Mouse (Mus musculus): ENCODE measurements around the gene Hectd1. TPM values are rescaled to one million over a fixed set of nuclear protein-coding genes. Genes with fewer than 3 reads are reported as not detected.

Hectd1 gene
- polyA plus RNA-seq, 1 experiment from 2014 or later: 50.8 TPM

- peak; percentile 65 for DNase-seq (ENCODE audit: low spot score)
These were observed 44.5 kb downstream of the Hectd1 start for GRCm38 (mm10) chr12:51784842-51785241.

- no peak for DNase-seq (ENCODE audit: low spot score)
These were observed 60.6 kb downstream of the Hectd1 start for GRCm38 (mm10) chr12:51768702-51769101.

DNA sequence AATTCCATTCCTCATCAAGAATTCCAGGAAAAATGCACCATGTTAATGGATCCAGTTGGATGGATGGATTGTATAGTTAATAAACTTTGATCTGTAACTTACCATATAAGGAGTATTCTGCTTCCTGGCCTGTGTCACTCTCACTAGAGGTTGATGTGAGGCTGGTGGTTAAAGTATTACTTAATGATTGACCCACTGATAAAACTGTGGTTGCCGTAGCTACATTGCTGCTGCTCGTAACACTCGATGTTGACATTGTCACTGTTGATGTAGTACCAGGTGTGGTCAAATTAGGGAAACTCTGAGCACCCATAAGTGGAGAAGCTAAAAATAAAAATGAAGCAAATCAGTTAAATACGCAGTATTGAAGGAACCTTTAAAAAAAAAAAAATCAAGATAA, 61.9 kb downstream of the Hectd1 start:
- no peak for DNase-seq (ENCODE audit: low spot score)

DNA sequence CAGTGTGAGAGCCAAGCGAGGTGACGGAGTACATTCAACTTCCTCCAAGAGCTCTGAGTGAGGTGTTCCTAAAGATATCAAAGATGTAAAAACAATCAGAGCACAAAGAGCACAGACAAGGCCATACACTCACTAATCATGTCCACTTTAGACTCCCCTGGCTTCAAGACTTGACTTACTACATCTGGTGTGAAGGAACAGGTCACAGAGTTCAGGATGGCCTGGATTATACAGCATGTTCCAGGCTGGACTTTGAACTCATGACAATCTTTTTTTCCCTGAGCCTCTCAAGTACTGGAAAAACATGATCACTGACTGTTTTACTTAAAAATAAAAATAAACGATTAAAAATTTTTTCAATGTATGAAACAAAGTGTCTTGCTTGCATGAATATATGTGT, 70.0 kb downstream of the Hectd1 start:
- no peak for DNase-seq (ENCODE audit: low spot score)

DNA sequence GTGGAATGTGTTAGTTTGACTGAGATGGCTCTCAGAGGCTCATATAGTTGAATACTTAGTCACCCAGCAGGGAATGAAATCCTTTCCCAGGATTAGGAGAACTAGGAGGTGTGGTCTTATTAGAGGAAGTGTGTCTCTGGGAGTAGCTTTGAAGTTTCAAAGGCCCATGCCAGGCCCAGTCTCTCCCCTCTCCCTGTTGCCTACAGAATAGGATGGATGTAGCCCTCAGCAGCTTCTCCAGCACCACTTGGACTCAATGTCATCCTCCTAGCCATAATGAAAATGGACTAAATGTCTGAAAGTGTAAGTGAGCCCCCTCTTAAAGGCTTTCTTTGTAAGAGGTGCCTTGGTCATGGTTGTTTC, 72.8 kb downstream of the Hectd1 start:
- DNase-seq (ENCODE audit: low spot score): no peak

DNA sequence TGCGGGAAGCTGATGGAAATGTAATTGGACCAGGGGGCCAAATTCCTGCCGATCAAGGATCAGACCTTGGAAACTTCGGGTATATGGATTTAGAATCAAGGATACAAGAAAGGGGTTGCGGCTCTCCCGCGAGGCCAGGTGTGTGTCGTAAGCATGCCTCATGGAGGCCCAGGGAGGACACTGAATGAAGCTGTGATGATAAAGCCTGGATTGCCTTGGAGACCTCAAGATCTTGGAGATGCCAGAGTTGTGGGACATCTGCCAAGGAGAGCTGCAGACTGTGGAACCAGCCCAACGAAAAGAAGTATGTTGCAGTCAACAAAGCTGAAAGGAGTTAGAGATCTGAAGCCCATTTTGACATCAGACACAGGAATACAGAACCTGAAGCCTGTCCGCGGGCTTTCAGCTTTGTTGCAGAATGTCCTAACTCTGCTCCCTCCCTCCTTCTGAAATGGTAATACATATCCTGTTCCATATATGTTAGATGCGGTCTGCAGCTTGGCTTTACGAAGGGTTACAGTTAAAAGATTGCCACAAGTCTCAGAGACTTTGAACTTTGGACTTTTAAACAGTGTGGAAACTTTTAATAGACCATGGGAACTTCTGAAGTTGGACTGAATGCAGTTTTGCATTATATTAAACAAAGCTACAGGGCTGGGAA, 73.3 kb downstream of the Hectd1 start:
- no peak for DNase-seq (ENCODE audit: low spot score)

DNA sequence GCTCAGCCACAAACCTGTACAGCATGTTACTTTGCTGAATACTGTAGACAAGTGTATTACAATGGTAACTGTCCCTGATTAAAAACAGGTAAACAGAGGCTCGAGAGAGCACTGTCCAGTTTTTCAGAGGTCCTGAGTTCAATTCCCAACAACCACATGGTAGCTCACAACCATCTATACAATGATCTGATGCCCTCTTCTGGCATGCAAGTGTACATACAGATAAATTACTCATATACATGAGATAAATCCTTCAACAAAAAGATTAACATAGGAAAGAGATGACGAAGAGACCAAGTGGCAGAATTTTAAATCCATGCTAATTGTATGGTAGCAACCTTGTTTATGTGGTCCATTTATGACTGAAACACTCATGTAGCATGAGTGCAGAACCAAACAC, 82.0 kb downstream of the Hectd1 start:
- no peak for DNase-seq (ENCODE audit: low spot score)

- DNase-seq (ENCODE audit: low spot score): no peak
These were observed 84.4 kb downstream of the Hectd1 start for GRCm38 (mm10) chr12:51744957-51745356.

DNA sequence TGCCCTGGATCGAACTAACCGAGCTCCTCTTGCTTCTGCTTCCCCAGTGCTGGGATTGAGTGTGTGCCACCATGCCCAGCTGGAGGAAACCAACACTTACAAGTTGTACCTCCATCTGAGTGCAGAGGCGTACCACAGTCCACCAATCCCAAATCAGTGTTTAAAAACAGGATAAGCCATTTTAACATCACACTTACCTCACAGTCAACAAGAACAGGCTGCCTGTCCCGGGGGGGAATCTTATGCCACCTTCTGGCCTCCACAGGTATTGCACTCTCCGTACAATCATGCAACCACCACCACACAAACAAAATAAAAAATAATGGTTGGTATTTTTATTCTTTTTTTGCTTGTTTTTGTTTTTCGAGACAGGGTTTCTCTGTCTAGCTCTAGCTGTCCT, 87.6 kb downstream of the Hectd1 start:
- DNase-seq (ENCODE audit: low spot score): peak; percentile 50

GRCm38 (mm10) chr12:51736807-51737206, 92.5 kb downstream of the Hectd1 start:
- no peak for DNase-seq (ENCODE audit: low spot score)

DNA sequence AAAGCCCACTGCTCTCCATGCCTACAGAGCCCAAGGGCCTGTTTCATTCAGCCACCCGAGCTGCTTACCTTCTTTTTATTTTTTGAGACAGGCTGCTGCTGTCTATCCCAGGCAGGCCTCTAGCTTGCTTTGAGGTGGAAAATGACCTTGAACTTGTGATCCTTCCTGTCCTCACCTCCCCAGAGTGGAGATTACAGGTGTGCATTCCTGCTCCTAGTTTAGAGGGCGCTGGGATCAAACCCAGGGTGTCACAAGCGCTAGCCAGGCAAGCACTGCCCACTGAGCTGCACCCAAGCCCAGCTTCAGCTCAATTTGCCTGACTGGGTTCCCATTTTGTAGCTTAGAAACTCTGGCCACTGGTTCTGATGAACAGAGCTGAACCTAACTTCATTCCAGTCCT, 93.0 kb downstream of the Hectd1 start:
- no peak for DNase-seq (ENCODE audit: low spot score)

DNA sequence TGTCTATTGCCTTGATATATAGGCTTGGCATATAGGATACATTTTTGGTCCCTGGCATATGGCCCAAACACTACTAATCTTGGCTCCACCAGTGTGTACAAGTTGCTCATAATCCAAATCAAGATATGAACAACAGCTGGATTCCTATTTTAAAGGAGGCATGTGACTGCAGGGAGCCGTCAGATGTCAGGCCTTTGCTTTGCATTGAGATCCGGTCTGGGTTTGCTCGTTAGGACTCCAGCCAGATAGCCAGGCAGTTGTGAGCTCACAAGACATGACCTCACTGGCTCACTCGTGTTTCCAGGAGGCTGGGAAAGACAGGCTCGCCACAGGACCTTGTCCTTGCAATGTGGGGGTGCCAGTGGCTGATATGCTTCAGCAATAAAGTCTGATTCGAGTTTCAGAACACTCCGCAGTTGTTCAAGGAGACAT, 93.5 kb downstream of the Hectd1 start:
- DNase-seq (ENCODE audit: low spot score): no peak

DNA sequence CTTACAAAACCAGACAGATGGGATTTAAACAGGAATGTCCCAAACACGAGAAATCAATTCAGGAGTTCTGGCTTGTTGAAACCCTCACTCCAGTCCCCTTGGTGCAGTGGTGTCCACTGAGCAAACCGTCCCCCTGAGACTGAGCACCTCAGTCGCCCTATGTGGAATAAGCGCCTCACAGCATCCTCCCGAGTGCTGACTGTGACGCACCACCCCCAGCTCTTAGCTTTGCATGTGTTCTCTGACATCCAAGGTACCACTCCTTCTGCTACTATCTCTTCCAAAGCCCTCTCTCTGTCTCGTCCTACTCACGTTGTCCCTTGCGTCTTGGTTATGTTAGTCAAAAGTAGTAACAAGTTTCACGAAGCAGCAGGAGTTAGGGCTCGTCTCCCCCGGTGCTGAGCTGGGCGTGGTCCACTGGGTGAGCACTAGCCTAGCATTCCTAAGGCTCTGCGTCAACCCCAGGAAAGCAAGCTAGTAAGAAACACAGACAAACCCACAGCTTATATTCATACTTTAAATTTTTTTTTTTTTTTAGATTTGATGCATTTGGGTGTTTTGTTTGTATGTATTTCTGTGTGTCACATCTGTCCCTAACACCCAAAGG, 94.6 kb downstream of the Hectd1 start:
- no peak for DNase-seq (ENCODE audit: low spot score)

GRCm38 (mm10) chr12:51729827-51730226, 99.5 kb downstream of the Hectd1 start:
- no peak for DNase-seq (ENCODE audit: low spot score)

DNA sequence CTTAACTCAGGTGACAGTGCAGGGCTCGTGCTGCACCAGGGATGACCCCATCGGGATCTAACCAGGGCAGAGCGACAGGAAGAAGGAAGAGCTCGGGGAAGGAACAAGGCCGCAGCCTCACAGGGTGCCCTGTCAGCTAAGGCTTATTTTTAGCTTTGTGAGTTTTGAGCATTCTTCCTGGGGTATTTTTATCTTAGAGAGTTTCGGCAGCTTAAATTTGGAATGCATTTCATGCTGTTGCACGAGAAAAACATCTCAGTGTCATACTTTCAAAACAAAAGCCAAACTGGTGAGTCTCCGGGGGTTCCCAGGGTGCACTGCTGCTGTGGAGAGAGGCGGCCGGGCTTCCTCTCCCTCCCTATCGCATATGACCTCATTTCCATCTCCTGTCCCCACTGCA, 100.3 kb downstream of the Hectd1 start:
- no peak for DNase-seq (ENCODE audit: low spot score)

DNA sequence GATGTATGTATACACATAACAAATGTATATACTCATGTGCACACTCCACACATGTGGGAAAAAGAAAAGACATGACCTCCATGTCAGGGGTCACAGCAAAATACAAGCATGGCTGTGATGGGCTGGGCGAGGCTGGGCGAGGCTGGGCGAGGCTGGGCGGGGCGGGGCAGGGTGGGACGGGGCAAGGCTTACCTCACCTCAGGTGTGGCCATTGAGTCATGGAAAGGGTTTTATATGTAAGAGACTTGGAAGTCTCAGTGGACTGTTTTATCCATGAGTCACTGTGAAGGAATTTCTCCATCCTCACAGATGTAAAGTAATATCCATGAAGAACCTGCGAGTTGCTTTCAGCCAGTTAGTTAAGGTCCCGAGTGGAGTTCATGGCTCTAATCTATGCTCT, 107.5 kb downstream of the Hectd1 start:
- no peak for DNase-seq (ENCODE audit: low spot score)

- no peak for DNase-seq (ENCODE audit: low spot score)
These were observed 110.7 kb downstream of the Hectd1 start for GRCm38 (mm10) chr12:51718617-51719016.

- no peak for DNase-seq (ENCODE audit: low spot score)
These were observed 116.7 kb downstream of the Hectd1 start for GRCm38 (mm10) chr12:51712685-51713084.

GRCm38 (mm10) chr12:51710154-51710553, 119.2 kb downstream of the Hectd1 start:
- DNase-seq (ENCODE audit: low spot score): no peak

GRCm38 (mm10) chr12:51709741-51710140, 119.6 kb downstream of the Hectd1 start:
- no peak for DNase-seq (ENCODE audit: low spot score)

DNA sequence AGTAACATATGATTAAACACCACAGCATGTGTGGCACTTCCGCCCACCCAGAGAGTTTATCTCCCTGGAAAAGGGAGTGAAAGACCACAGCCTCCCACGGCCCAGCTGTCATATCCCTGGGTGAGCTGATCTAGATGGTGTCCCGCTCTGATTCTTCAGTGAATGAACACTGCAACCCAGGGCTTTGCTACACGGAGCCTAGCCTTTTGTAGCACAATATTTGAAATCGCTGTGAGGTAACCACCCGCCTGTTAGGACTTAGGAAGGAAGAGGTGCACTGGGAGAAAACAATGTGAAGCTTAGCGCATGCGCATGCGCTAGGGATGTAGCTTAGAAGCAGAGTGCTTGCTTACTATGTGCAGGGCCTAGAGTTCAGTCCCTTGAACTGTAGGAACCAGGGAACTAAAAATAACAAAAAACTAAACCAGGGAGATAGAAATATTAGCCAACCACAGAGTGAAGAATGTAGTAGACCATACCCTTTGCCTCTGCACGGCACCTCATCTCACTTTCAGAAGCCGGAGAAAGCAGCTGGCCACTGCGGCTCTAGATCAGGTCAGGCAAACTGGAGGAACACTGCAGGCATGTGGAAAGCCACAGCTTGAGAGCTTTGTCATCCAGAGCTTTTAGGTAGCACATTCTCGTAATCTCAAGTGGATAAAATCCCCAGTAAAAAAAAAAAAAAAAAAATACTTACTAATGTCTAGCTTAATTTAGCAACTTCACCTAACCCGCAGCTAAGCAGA, 120.2 kb downstream of the Hectd1 start:
- DNase-seq (ENCODE audit: low spot score): no peak

- no peak for DNase-seq (ENCODE audit: low spot score)
These were observed 122.6 kb downstream of the Hectd1 start for GRCm38 (mm10) chr12:51706673-51707235.
